Mouse (Mus musculus): ENCODE data around the gene Fam210b. TPM values are rescaled to one million over a fixed set of nuclear protein-coding genes. Genes with fewer than 3 reads are reported as not detected.

Fam210b gene
- polyA plus RNA-seq, 1 experiment from 2014 or later = 21.6 TPM

GRCm38 (mm10) chr2:172405011-172405410 lies 59.6 kb downstream of the Fam210b start:
- H3K27ac ChIP-seq (ENCODE audit: low read length) = no peak overlapping the region
- H3K9ac ChIP-seq (ENCODE audit: low read length) = no peak overlapping the region
- H3K4me3 ChIP-seq (replicated peaks; ENCODE audit: low read length) = no peak overlapping the region
- no peak for ATAC-seq (ENCODE audit: insufficient read depth, low FRiP score)
- no peaks in the 10 kb centered on the region for H3K27me3 ChIP-seq (ENCODE audit: control insufficient read depth, insufficient read depth, low read length)
- no peaks in the 10 kb centered on the region for H3K36me3 ChIP-seq (ENCODE audit: control insufficient read depth, insufficient read depth, low read length)
- WGBS = 55% methylated on average over 3 of the region's 3 CpGs
- H3K4me2 ChIP-seq (ENCODE audit: low read depth, low read length) = no peak overlapping the region
- no peaks in the 10 kb centered on the region for H3K4me1 ChIP-seq (ENCODE audit: control insufficient read depth, insufficient read depth, low read length)
- no peaks in the 10 kb centered on the region for H3K9me3 ChIP-seq (replicated peaks; ENCODE audit: control insufficient read depth, low read length)

Other genes with a start within 250 kb of the Fam210b start
- not detected in 2 replicates for gene Mc3r, start 97.1 kb upstream of the Fam210b start, polyA plus RNA-seq (2015; fragmentation: Nextera tagmentation; extraction: Ambion mirVana)
- gene Aurka, start 25.0 kb downstream of the Fam210b start, polyA plus RNA-seq (2015; fragmentation: Nextera tagmentation; extraction: Ambion mirVana) = 81.6 and 82.0 TPM in 2 replicates
- gene Cstf1, start 25.1 kb downstream of the Fam210b start, polyA plus RNA-seq (2015; fragmentation: Nextera tagmentation; extraction: Ambion mirVana) = 30.1 and 31.2 TPM in 2 replicates
- gene Cass4, start 48.2 kb downstream of the Fam210b start, polyA plus RNA-seq (2015; fragmentation: Nextera tagmentation; extraction: Ambion mirVana) = 0.18 and 0.44 TPM in 2 replicates
- 69.8 and 73.7 TPM in 2 replicates for gene Rtf2, start 95.0 kb downstream of the Fam210b start, polyA plus RNA-seq (2015; fragmentation: Nextera tagmentation; extraction: Ambion mirVana)
- 1.8 and 2.0 TPM in 2 replicates for gene Gcnt7, start 113.0 kb downstream of the Fam210b start, polyA plus RNA-seq (2015; fragmentation: Nextera tagmentation; extraction: Ambion mirVana)
- not detected in 2 replicates for gene Fam209, start 127.0 kb downstream of the Fam210b start, polyA plus RNA-seq (2015; fragmentation: Nextera tagmentation; extraction: Ambion mirVana)
- gene Tfap2c, start 204.0 kb downstream of the Fam210b start, polyA plus RNA-seq (2015; fragmentation: Nextera tagmentation; extraction: Ambion mirVana) = 7.6 and 8.4 TPM in 2 replicates